Mouse (Mus musculus) intestine, embryonic 16.5 days (tissue): Measurements from ENCODE around the gene Cdc42se2. TPM values are rescaled to one million over a fixed set of nuclear protein-coding genes. Genes with fewer than 3 reads are reported as not detected.

Experiments
- ATAC-seq: fragments of 200-750 bp; cut with Nextera tagmentation; 2 replicates; pipeline ENCODE4 v1.8.0; 2017; ENCODE audit warnings: moderate TSS enrichment, moderate library complexity
- H3K27ac ChIP-seq: fragments of 300-500 bp; sonication (generic); 2 replicates; pipeline ENCODE4 v1.5.1; 2014; ENCODE audit warnings: mild to moderate bottlenecking, low read length
- H3K27me3 ChIP-seq: fragments of 300-500 bp; sonication (generic); replicated peaks from 2 replicates; pipeline ENCODE4 v1.6.1; 2014; ENCODE audit warnings: low read length, control low read depth, mixed read lengths; ENCODE audit not compliant: control insufficient read depth, insufficient read depth
- H3K36me3 ChIP-seq: fragments of 300-500 bp; sonication (generic); 2 replicates; pipeline ENCODE4 v1.6.1; 2014; ENCODE audit warnings: low read length, control low read depth; ENCODE audit not compliant: control insufficient read depth, insufficient read depth
- H3K4me1 ChIP-seq: fragments of 300-500 bp; sonication (generic); 2 replicates; pipeline ENCODE4 v1.6.1; 2014; ENCODE audit warnings: low read length, control low read depth, mixed read lengths; ENCODE audit not compliant: control insufficient read depth, insufficient read depth
- H3K4me2 ChIP-seq: fragments of 300-500 bp; sonication (generic); 2 replicates; pipeline ENCODE4 v1.6.1; 2014; ENCODE audit warnings: low read depth, low read length, control low read depth
- H3K4me3 ChIP-seq: fragments of 300-500 bp; sonication (generic); 2 replicates; pipeline ENCODE4 v1.5.1; 2014; ENCODE audit warnings: mild to moderate bottlenecking, low read length
- H3K9ac ChIP-seq: fragments of 300-500 bp; sonication (generic); 2 replicates; pipeline ENCODE4 v1.6.1; 2014; ENCODE audit warnings: low read depth, low read length
- H3K9me3 ChIP-seq: fragments of 300-500 bp; sonication (generic); 2 replicates; pipeline ENCODE4 v1.6.1; 2016; ENCODE audit warnings: low read length, control low read depth; ENCODE audit not compliant: control insufficient read depth
- WGBS: fragments of 180-500 bp; shearing (Covaris S2); extraction: QIAGEN DNeasy Blood & Tissue Kit; methylation state at CpG from one replicate; pipeline ENCODE4 v1.1.7; 2014; 5-methylcytosine and 5-hydroxymethylcytosine counted together
- polyA plus RNA-seq: library from polyadenylated mRNA; unstranded; fragments of >200 nt; fragmentation: Nextera tagmentation; extraction: Ambion mirVana; gene quantifications from 2 replicates; pipeline ENCODE4 v1.2.1, GENCODE M21; 2015

The Cdc42se2 gene
- polyA plus RNA-seq, 1 experiment from 2014 or later = 70.0 TPM

GRCm38 (mm10) chr11:54769843-54770242, 17.6 kb downstream of the Cdc42se2 start:
- no peak for ATAC-seq
- Histone ChIP-seq H3K4me1 (peaks cover 3% of the 10 kb centered on the region; the same call in 1 of the 2 replicates), H3K9ac (no peak overlapping the region), H3K36me3 (no peaks in the 10 kb centered on the region), H3K9me3 (no peaks in the 10 kb centered on the region), H3K4me3 (no peak overlapping the region), H3K27ac (no peak overlapping the region), H3K27me3 (no peaks in the 10 kb centered on the region), H3K4me2 (no peak overlapping the region)
- 87% methylated on average over 5 of the region's 5 CpGs for WGBS

GRCm38 (mm10) chr11:54768116-54768690, 19.3 kb downstream of the Cdc42se2 start:
- Histone ChIP-seq H3K27me3 (no peaks in the 10 kb centered on the region), H3K4me3 (no peak overlapping the region), H3K36me3 (no peaks in the 10 kb centered on the region), H3K4me2 (no peak overlapping the region), H3K9ac (no peak overlapping the region), H3K4me1 (no peaks in the 10 kb centered on the region), H3K27ac (no peak overlapping the region), H3K9me3 (no peaks in the 10 kb centered on the region)
- no peak for ATAC-seq
- WGBS = 92% methylated on average over 3 of the region's 3 CpGs

GRCm38 (mm10) chr11:54764759-54765158, 22.7 kb downstream of the Cdc42se2 start:
- ATAC-seq = no peak
- Histone ChIP-seq H3K36me3 (no peaks in the 10 kb centered on the region), H3K27ac (no peak overlapping the region), H3K27me3 (no peaks in the 10 kb centered on the region), H3K4me1 (no peaks in the 10 kb centered on the region), H3K9me3 (no peaks in the 10 kb centered on the region), H3K4me2 (no peak overlapping the region), H3K9ac (no peak overlapping the region), H3K4me3 (no peak overlapping the region)
- 86% methylated on average over 1 of the region's 1 CpGs for WGBS

GRCm38 (mm10) chr11:54764026-54764425, 23.4 kb downstream of the Cdc42se2 start:
- no peak for ATAC-seq
- Histone ChIP-seq H3K4me1 (no peaks in the 10 kb centered on the region), H3K9me3 (no peaks in the 10 kb centered on the region), H3K9ac (no peak overlapping the region), H3K4me3 (no peak overlapping the region), H3K27ac (no peak overlapping the region), H3K27me3 (no peaks in the 10 kb centered on the region), H3K4me2 (no peak overlapping the region), H3K36me3 (no peaks in the 10 kb centered on the region)
- WGBS = 78% methylated on average over 3 of the region's 3 CpGs

- Histone ChIP-seq H3K9me3 (no peaks in the 10 kb centered on the region), H3K9ac (no peak overlapping the region), H3K27me3 (no peaks in the 10 kb centered on the region), H3K27ac (no peak overlapping the region), H3K36me3 (no peaks in the 10 kb centered on the region), H3K4me2 (no peak overlapping the region), H3K4me1 (peaks cover 4% of the 10 kb centered on the region), H3K4me3 (no peak overlapping the region)
- ATAC-seq = no peak
- WGBS = 86% methylated on average over 5 of the region's 5 CpGs
Observed at GRCm38 (mm10) chr11:54762735-54763134, 24.7 kb downstream of the Cdc42se2 start.

- Histone ChIP-seq H3K27me3 (no peaks in the 10 kb centered on the region), H3K4me2 (0 out of 2 replicates have a peak overlapping the region, but pooled peaks have one; percentile 19)
Observed at GRCm38 (mm10) chr11:54757993-54758392, 29.5 kb downstream of the Cdc42se2 start.

GRCm38 (mm10) chr11:54755148-54755664, 32.3 kb downstream of the Cdc42se2 start:
- H3K9me3 ChIP-seq = no peaks in the 10 kb centered on the region
- no peaks in the 10 kb centered on the region for H3K27me3 ChIP-seq
- no peak overlapping the region for H3K4me2 ChIP-seq
- no peak overlapping the region for H3K9ac ChIP-seq
- no peak for ATAC-seq
- H3K27ac ChIP-seq = no peak overlapping the region
- H3K4me3 ChIP-seq = no peak overlapping the region
- 0 out of 2 replicates have a peak, but pooled peaks cover 4% of the 10 kb centered on the region for H3K36me3 ChIP-seq
- 92% methylated on average over 5 of the region's 5 CpGs for WGBS
- peaks cover 4% of the 10 kb centered on the region for H3K4me1 ChIP-seq

More at GRCm38 (mm10) chr11:54757993-54758392, 29.5 kb downstream of the Cdc42se2 start:
- Histone ChIP-seq H3K27ac (no peak overlapping the region), H3K36me3 (0 out of 2 replicates have a peak, but pooled peaks cover 2% of the 10 kb centered on the region), H3K9me3 (no peaks in the 10 kb centered on the region), H3K4me3 (no peak overlapping the region), H3K9ac (no peak overlapping the region), H3K4me1 (peaks cover 4% of the 10 kb centered on the region)
- peak; percentile 70; the same call in 1 of the 2 replicates for ATAC-seq
- WGBS = 28% methylated on average over 1 of the region's 1 CpGs

GRCm38 (mm10) chr11:54754301-54755147, 33.0 kb downstream of the Cdc42se2 start:
- H3K36me3 ChIP-seq = 0 out of 2 replicates have a peak, but pooled peaks cover 4% of the 10 kb centered on the region
- H3K27me3 ChIP-seq = no peaks in the 10 kb centered on the region
- H3K4me1 ChIP-seq = peaks cover 4% of the 10 kb centered on the region
- H3K9ac ChIP-seq = no peak overlapping the region
- ATAC-seq = no peak
- no peak overlapping the region for H3K4me2 ChIP-seq
- 79% methylated on average over 10 of the region's 10 CpGs for WGBS
- no peaks in the 10 kb centered on the region for H3K9me3 ChIP-seq
- no peak overlapping the region for H3K27ac ChIP-seq
- H3K4me3 ChIP-seq = no peak overlapping the region

GRCm38 (mm10) chr11:54751502-54751901, 36.0 kb downstream of the Cdc42se2 start:
- Histone ChIP-seq H3K4me1 (no peaks in the 10 kb centered on the region), H3K9ac (no peak overlapping the region), H3K27ac (no peak overlapping the region), H3K27me3 (no peaks in the 10 kb centered on the region), H3K36me3 (0 out of 2 replicates have a peak, but pooled peaks cover 4% of the 10 kb centered on the region), H3K4me2 (no peak overlapping the region), H3K9me3 (no peaks in the 10 kb centered on the region), H3K4me3 (no peak overlapping the region)
- 76% methylated on average over 4 of the region's 4 CpGs for WGBS
- no peak for ATAC-seq
